Mouse (Mus musculus): ENCODE measurements around the gene BC005537. TPM values are rescaled to one million over a fixed set of nuclear protein-coding genes. Genes with fewer than 3 reads are reported as not detected.

BC005537 gene
- polyA plus RNA-seq, 1 experiment from 2014 or later = 18.3 TPM

DNA sequence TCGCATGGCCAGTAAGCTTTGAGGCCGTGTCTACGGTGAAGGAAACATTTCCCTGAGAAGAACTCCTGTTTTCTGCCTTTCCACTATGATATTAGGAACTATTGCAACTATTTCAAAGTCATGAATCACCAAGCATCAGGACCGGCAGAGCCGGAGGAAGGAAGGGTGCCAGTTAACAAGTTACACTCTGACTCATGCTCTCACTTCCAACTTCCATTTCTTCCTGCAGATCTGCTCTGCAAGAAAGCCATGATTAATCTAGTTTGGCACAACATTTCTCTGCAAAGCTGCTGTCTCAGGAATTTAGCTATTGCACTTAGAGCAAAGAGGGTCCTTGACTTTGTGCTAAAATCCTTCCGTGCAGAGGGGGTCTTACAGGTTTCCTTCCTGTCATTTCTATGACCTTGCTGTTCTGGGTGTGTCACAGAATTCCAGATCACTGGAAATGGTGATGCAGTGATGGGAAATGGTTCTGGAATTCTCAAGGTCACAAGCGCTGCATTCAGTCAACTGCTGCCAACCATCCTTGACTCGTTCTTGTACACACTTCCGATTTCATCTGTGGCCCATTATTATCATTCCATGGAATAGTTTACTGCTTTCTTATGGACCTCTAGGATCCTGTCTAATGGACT is 8.9 kb upstream of the BC005537 start:
- 81% methylated on average over 9 of the region's 9 CpGs for WGBS
- no peak for DNase-seq (ENCODE audit: low spot score)

DNA sequence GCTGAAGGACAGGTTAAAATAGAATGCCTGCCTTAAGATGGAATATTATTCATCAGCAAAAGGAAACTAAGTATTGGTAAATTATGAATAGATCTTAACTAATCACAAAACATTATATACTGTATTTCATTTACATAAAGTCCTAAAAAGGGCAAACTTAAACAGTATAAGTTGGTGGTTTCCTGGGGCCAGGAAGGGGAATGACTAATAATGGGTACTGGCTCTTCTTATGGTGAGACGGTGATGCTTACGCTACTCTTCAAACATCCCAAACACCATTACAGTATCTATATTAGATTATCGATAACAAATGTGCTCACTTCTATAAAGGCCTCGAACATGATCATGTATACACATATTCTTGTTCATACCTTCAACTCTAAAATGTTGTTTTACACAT is 2.8 kb upstream of the BC005537 start:
- Histone ChIP-seq H3K4me1 (replicated peaks; ENCODE audit: control insufficient read depth, insufficient read depth, low read length) (peaks cover 8% of the 10 kb centered on the region), H3K9ac (ENCODE audit: low read depth, low read length) (no peak overlapping the region), H3K27me3 (replicated peaks; ENCODE audit: control insufficient read depth, insufficient read depth, low read length) (no peaks in the 10 kb centered on the region), H3K4me2 (no peak overlapping the region), H3K4me3 (ENCODE audit: low read depth, low read length) (no peak overlapping the region), H3K9me3 (ENCODE audit: control insufficient read depth, low read length) (no peaks in the 10 kb centered on the region), H3K36me3 (ENCODE audit: control insufficient read depth, insufficient read depth, low read length) (no peaks in the 10 kb centered on the region), H3K27ac (ENCODE audit: low read depth, low read length) (no peak overlapping the region)
- WGBS = 98% methylated on average over 4 of the region's 4 CpGs
- no peak for ATAC-seq (replicated peaks; ENCODE audit: low FRiP score)
- no peak for DNase-seq (ENCODE audit: low spot score)

More for the DNA sequence above, 8.9 kb upstream of the BC005537 start:
- H3K27me3 ChIP-seq (replicated peaks; ENCODE audit: control insufficient read depth, insufficient read depth, low read length) = no peaks in the 10 kb centered on the region
- no peaks in the 10 kb centered on the region for H3K4me1 ChIP-seq (replicated peaks; ENCODE audit: control insufficient read depth, insufficient read depth, low read length)
- no peaks in the 10 kb centered on the region for H3K9me3 ChIP-seq (ENCODE audit: control insufficient read depth, low read length)
- H3K9ac ChIP-seq (ENCODE audit: low read depth, low read length) = no peak overlapping the region
- H3K27ac ChIP-seq (ENCODE audit: low read depth, low read length) = 0 out of 2 replicates have a peak overlapping the region, but pooled peaks have one; percentile 8
- no peak for ATAC-seq (replicated peaks; ENCODE audit: low FRiP score)
- H3K4me3 ChIP-seq (ENCODE audit: low read depth, low read length) = no peak overlapping the region
- no peaks in the 10 kb centered on the region for H3K36me3 ChIP-seq (ENCODE audit: control insufficient read depth, insufficient read depth, low read length)
- H3K4me2 ChIP-seq = no peak overlapping the region

DNA sequence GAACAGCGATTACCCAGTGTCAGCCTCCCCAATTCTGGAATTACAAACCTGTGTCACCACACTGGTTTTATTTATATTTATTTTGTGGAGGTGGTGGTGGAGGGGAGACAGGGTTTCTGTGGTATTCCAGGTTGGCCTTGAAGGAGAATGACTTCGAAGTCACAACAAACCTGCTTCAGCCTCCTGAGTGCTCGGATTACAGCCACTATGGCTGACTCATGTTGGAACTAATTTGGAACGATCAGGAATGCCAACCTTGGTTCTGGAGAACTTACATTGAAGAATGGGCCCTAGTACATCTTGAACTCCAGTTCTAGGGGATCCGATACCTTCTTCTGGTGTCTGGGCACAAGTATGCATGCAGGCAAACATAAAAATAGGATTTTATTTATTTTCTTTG is 2.1 kb upstream of the BC005537 start:
- Histone ChIP-seq H3K9ac (ENCODE audit: low read depth, low read length) (peak overlapping the region; percentile 73), H3K4me2 (peak overlapping the region; percentile 96), H3K9me3 (ENCODE audit: control insufficient read depth, low read length) (no peaks in the 10 kb centered on the region), H3K27me3 (replicated peaks; ENCODE audit: control insufficient read depth, insufficient read depth, low read length) (no peaks in the 10 kb centered on the region), H3K27ac (ENCODE audit: low read depth, low read length) (no peak overlapping the region), H3K4me3 (ENCODE audit: low read depth, low read length) (peak overlapping the region; percentile 95), H3K36me3 (ENCODE audit: control insufficient read depth, insufficient read depth, low read length) (no peaks in the 10 kb centered on the region), H3K4me1 (replicated peaks; ENCODE audit: control insufficient read depth, insufficient read depth, low read length) (peaks cover 12% of the 10 kb centered on the region)
- 64% methylated on average over 5 of the region's 5 CpGs for WGBS
- DNase-seq (ENCODE audit: low spot score) (no peak), ATAC-seq (replicated peaks; ENCODE audit: low FRiP score) (no peak)

DNA sequence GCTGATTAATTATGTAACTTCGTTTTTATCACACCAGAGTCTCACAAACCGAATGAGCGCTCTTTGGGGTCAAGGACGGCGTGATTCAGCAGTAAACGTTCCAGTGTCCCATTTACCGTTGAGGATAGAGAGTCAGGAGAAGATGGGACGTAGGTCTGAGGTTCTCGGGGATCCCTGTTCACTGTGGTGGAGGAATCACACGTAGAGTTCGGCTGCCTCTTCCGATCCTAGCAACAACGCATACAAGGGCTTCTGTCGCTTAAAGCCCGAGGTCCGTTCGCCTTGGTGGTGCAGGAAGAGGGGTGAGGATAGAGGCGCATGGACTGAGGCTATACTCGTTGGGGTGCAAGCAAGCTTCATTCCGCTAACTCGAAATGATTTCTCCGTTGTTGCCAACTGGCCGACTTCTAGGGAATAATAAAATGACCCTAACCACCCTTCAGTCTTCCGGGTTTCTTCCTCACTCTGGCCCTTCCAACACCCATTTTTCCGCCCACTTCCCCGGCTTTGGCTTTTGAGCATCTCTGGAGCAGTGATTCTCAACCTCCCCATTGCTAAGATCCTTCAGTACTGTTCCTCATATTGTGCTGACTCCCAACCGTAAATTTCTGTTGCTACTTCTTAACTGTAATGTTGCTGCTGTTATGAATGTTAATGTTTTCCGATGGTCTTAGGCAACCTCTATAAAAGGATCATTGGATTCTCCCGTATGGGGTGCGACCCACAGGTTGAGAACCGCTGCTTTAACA is 1.4 kb upstream of the BC005537 start:
- Histone ChIP-seq H3K36me3 (ENCODE audit: control insufficient read depth, insufficient read depth, low read length) (0 out of 2 replicates have a peak, but pooled peaks cover 2% of the 10 kb centered on the region), H3K4me3 (ENCODE audit: low read depth, low read length) (peak overlapping the region; percentile 95), H3K9me3 (ENCODE audit: control insufficient read depth, low read length) (no peaks in the 10 kb centered on the region), H3K27me3 (replicated peaks; ENCODE audit: control insufficient read depth, insufficient read depth, low read length) (no peaks in the 10 kb centered on the region), H3K4me1 (replicated peaks; ENCODE audit: control insufficient read depth, insufficient read depth, low read length) (peaks cover 15% of the 10 kb centered on the region), H3K9ac (ENCODE audit: low read depth, low read length) (peak overlapping the region; percentile 73), H3K4me2 (peak overlapping the region; percentile 96), H3K27ac (ENCODE audit: low read depth, low read length) (peak overlapping the region; percentile 90)
- under 1% methylated on average over 31 of the region's 31 CpGs for WGBS
- DNase-seq (ENCODE audit: low spot score) (peak; percentile 51), ATAC-seq (replicated peaks; ENCODE audit: low FRiP score) (peak; percentile 15)

DNA sequence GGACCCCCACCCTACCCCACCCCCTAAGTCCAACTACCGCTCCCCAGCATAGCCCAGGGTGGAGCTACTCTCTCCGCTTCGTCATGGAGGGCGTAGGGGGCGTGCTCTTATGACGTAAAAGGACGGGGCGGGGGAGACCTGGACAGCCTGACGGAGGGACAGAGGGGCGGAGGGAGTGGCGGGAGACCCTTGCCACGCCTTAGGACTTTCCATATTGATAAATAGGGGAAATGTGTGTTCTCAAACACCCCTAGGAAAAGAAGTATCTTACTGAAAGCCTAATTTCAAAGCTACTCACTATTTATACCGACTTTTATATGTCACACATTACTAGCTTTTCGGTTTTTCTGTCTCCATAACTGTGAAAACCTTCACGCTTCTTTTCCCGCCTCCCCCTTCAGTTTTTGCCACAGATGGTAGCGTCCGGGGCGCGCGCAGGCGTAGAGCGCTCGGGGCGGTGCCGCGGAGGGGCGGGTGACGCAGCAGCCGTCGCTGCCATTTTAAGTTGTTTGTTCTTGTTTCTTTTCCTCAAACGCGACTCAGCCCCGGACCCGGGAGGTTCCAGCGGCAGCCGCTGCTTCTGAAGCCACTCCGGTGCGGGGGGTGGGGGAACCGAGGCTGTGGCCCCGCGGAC is 666 bp upstream of the BC005537 start:
- Histone ChIP-seq H3K4me1 (replicated peaks; ENCODE audit: control insufficient read depth, insufficient read depth, low read length) (peaks cover 15% of the 10 kb centered on the region), H3K27me3 (replicated peaks; ENCODE audit: control insufficient read depth, insufficient read depth, low read length) (no peaks in the 10 kb centered on the region), H3K9me3 (ENCODE audit: control insufficient read depth, low read length) (no peaks in the 10 kb centered on the region), H3K36me3 (ENCODE audit: control insufficient read depth, insufficient read depth, low read length) (peaks cover 7% of the 10 kb centered on the region), H3K9ac (ENCODE audit: low read depth, low read length) (peak overlapping the region; percentile 99), H3K27ac (ENCODE audit: low read depth, low read length) (peak overlapping the region; percentile 97), H3K4me3 (ENCODE audit: low read depth, low read length) (peak overlapping the region; percentile 95), H3K4me2 (peak overlapping the region; percentile 96)
- ATAC-seq (replicated peaks; ENCODE audit: low FRiP score) (peak; percentile 96), DNase-seq (ENCODE audit: low spot score) (peak; percentile 97)
- WGBS = under 1% methylated on average over 42 of the region's 42 CpGs

DNA sequence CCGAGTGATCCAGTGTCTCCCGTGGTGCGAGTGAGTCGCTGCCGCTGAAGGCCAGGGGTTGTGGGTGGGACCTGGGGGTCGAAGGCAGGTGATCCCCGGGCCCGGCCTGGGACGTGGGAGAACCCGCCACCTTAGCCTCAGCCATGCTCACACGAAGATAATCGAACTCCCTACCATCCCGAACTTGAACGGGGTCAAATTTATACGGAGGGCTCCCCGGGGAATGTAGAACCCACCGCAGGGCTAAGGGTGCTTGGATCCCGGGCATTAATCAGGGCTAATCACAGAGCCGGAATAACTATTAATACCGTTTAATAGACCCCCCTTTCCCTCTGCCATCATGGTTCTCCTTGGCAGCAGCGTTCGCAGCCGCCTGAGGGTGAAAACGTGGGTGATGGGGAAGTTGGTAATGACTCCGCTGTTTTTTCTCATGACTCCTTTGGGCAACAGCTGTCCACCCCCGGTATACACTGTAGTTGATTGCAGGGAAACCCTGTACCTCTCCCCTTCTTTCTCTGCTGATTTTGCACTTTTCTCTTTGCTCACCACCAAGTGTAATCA is 754 bp downstream of the BC005537 start:
- peaks cover 15% of the 10 kb centered on the region for H3K4me1 ChIP-seq (replicated peaks; ENCODE audit: control insufficient read depth, insufficient read depth, low read length)
- H3K27me3 ChIP-seq (replicated peaks; ENCODE audit: control insufficient read depth, insufficient read depth, low read length) = no peaks in the 10 kb centered on the region
- under 1% methylated on average over 26 of the region's 26 CpGs for WGBS
- H3K9me3 ChIP-seq (ENCODE audit: control insufficient read depth, low read length) = no peaks in the 10 kb centered on the region
- peak overlapping the region; percentile 96 for H3K4me2 ChIP-seq
- no peak for ATAC-seq (replicated peaks; ENCODE audit: low FRiP score)
- peak overlapping the region; percentile 95 for H3K4me3 ChIP-seq (ENCODE audit: low read depth, low read length)
- peak overlapping the region; percentile 97 for H3K27ac ChIP-seq (ENCODE audit: low read depth, low read length)
- peak; percentile 54 for DNase-seq (ENCODE audit: low spot score)
- peaks cover 13% of the 10 kb centered on the region for H3K36me3 ChIP-seq (ENCODE audit: control insufficient read depth, insufficient read depth, low read length)
- H3K9ac ChIP-seq (ENCODE audit: low read depth, low read length) = peak overlapping the region; percentile 99

DNA sequence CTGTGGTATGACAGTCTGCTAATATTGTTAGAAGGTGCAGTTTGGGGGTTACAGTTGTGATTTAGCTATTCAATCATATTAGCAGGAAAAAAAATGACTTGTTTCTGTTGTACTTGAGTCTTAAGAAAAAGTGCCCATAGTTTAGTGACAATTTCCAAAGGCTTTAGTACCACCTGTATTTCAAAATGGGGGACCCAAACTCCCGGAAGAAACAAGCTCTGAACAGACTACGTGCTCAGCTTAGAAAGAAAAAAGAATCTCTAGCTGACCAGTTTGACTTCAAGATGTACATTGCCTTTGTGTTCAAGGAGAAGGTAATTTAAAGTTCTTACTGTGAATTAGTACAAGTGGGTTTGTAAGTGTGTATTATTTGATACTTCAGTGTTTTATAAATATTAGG is 1.7 kb downstream of the BC005537 start:
- Histone ChIP-seq H3K4me2 (peak overlapping the region; percentile 96), H3K9me3 (ENCODE audit: control insufficient read depth, low read length) (no peaks in the 10 kb centered on the region), H3K4me1 (replicated peaks; ENCODE audit: control insufficient read depth, insufficient read depth, low read length) (peaks cover 15% of the 10 kb centered on the region), H3K4me3 (ENCODE audit: low read depth, low read length) (peak overlapping the region; percentile 95), H3K36me3 (ENCODE audit: control insufficient read depth, insufficient read depth, low read length) (peaks cover 15% of the 10 kb centered on the region), H3K9ac (ENCODE audit: low read depth, low read length) (peak overlapping the region; percentile 99), H3K27ac (ENCODE audit: low read depth, low read length) (no peak overlapping the region), H3K27me3 (replicated peaks; ENCODE audit: control insufficient read depth, insufficient read depth, low read length) (no peaks in the 10 kb centered on the region)
- WGBS = 33% methylated on average over 2 of the region's 2 CpGs
- ATAC-seq (replicated peaks; ENCODE audit: low FRiP score) (no peak), DNase-seq (ENCODE audit: low spot score) (no peak)

DNA sequence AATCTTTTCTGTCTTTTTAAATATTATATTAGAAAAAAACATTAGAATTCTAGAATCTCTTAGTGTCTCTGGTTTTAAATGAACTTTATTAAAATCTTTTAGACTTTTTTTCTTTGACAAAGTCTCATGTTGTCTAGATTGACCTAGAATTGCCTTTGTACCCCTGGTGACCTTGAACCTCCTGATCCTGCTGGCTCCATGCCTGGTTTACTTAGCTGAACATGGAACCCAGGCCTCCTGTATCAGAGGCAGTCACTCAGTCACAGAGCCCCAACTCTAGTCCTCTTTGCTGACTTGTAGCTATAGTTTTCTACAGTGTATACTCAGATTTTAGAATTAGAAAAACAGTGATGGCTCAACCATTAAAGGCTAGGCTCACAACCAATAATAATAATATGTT is 4.6 kb downstream of the BC005537 start:
- Histone ChIP-seq H3K36me3 (ENCODE audit: control insufficient read depth, insufficient read depth, low read length) (peaks cover 33% of the 10 kb centered on the region), H3K27ac (ENCODE audit: low read depth, low read length) (no peak overlapping the region), H3K4me3 (ENCODE audit: low read depth, low read length) (no peak overlapping the region), H3K27me3 (replicated peaks; ENCODE audit: control insufficient read depth, insufficient read depth, low read length) (no peaks in the 10 kb centered on the region), H3K9me3 (ENCODE audit: control insufficient read depth, low read length) (no peaks in the 10 kb centered on the region), H3K4me2 (no peak overlapping the region), H3K4me1 (replicated peaks; ENCODE audit: control insufficient read depth, insufficient read depth, low read length) (peaks cover 11% of the 10 kb centered on the region), H3K9ac (ENCODE audit: low read depth, low read length) (no peak overlapping the region)
- ATAC-seq (replicated peaks; ENCODE audit: low FRiP score) (no peak), DNase-seq (ENCODE audit: low spot score) (no peak)
